Mouse (Mus musculus) liver, adult 2 months (tissue): Measurements from ENCODE around the gene Zfp598.
A peak's percentile ranks its signal among the peaks of the same experiment; 100 is the strongest.

ENCODE experiments used
- CTCF ChIP-seq: fragments of 200-500 bp; IDR thresholded peaks from 2 replicates; pipeline ENCODE4 v1.5.1; 2011; ENCODE audit warnings: low read depth, low read length, control low read depth
- POLR2A ChIP-seq: fragments of 200-500 bp; IDR thresholded peaks from 2 replicates; pipeline ENCODE4 v1.6.1; 2011; ENCODE audit warnings: low read length, control low read depth; ENCODE audit not compliant: insufficient read depth; ENCODE audit errors: extremely low read depth

- peak; percentile 95 for TF ChIP-seq POLR2A
- TF ChIP-seq CTCF, result peak; percentile 97
Measured at GRCm38 (mm10) chr17:24724184-24724583, 54.7 kb downstream of the Zfp598 start, which contains the start of gene Ndufb10.
